Mouse (Mus musculus): Measurements from ENCODE around the gene Mtx1.

The Mtx1 gene

GRCm38 (mm10) chr3:89214681-89215411 lies 12.0 kb downstream of the Mtx1 start, which contains the start of gene Thbs3:
TSS of gene Thbs3 (plus strand) at chr3:89215180.
- peak; percentile 67 for DNase-seq (ENCODE audit: low read depth, low spot score)

GRCm38 (mm10) chr3:89213803-89214530 lies 12.9 kb downstream of the Mtx1 start:
- DNase-seq (ENCODE audit: low read depth, low spot score): peak; percentile 95

GRCm38 (mm10) chr3:89210731-89211130 lies 16.2 kb downstream of the Mtx1 start:
- no peak for DNase-seq (ENCODE audit: low read depth, low spot score)

- DNase-seq (ENCODE audit: low read depth, low spot score): no peak
These were observed 16.7 kb downstream of the Mtx1 start for GRCm38 (mm10) chr3:89210162-89210561.

- DNase-seq (ENCODE audit: low read depth, low spot score): no peak
These were observed 17.2 kb downstream of the Mtx1 start for GRCm38 (mm10) chr3:89209731-89210130.

- DNase-seq (ENCODE audit: low read depth, low spot score): no peak
These were observed 18.2 kb downstream of the Mtx1 start for GRCm38 (mm10) chr3:89208736-89209135.

GRCm38 (mm10) chr3:89208075-89208657 lies 18.7 kb downstream of the Mtx1 start:
- DNase-seq (ENCODE audit: low read depth, low spot score): no peak

GRCm38 (mm10) chr3:89206695-89207094 lies 20.2 kb downstream of the Mtx1 start:
- DNase-seq (ENCODE audit: low read depth, low spot score): no peak

GRCm38 (mm10) chr3:89206079-89206478 lies 20.8 kb downstream of the Mtx1 start:
- DNase-seq (ENCODE audit: low read depth, low spot score): no peak

GRCm38 (mm10) chr3:89203142-89203514 lies 23.8 kb downstream of the Mtx1 start:
- DNase-seq (ENCODE audit: low read depth, low spot score): no peak

GRCm38 (mm10) chr3:89202253-89203141 lies 24.4 kb downstream of the Mtx1 start, which contains the start of gene Gba:
TSS of gene Gba (plus strand) at chr3:89202928.
- DNase-seq (ENCODE audit: low read depth, low spot score): peak; percentile 98

- peak; percentile 38 for DNase-seq (ENCODE audit: low read depth, low spot score)
These were observed 27.0 kb downstream of the Mtx1 start for GRCm38 (mm10) chr3:89199839-89200238.

- DNase-seq (ENCODE audit: low read depth, low spot score): peak; percentile 97
These were observed 30.7 kb downstream of the Mtx1 start for GRCm38 (mm10) chr3:89195979-89196877.

- peak; percentile 63 for DNase-seq (ENCODE audit: low read depth, low spot score)
These were observed 33.0 kb downstream of the Mtx1 start for GRCm38 (mm10) chr3:89193853-89194252.

- no peak for DNase-seq (ENCODE audit: low read depth, low spot score)
These were observed 33.5 kb downstream of the Mtx1 start for GRCm38 (mm10) chr3:89193351-89193750.

- no peak for DNase-seq (ENCODE audit: low read depth, low spot score)
These were observed 36.5 kb downstream of the Mtx1 start for GRCm38 (mm10) chr3:89190436-89190835.

- DNase-seq (ENCODE audit: low read depth, low spot score): no peak
These were observed 38.4 kb downstream of the Mtx1 start for GRCm38 (mm10) chr3:89188478-89188875.

- no peak for DNase-seq (ENCODE audit: low read depth, low spot score)
These were observed 39.0 kb downstream of the Mtx1 start for GRCm38 (mm10) chr3:89187690-89188477.

GRCm38 (mm10) chr3:89187197-89187596 lies 39.7 kb downstream of the Mtx1 start:
- no peak for DNase-seq (ENCODE audit: low read depth, low spot score)

- DNase-seq (ENCODE audit: low read depth, low spot score): no peak
These were observed 43.0 kb downstream of the Mtx1 start for GRCm38 (mm10) chr3:89183959-89184315.

All from 3T3-L1 (cell line).